Mouse (Mus musculus) liver, embryonic 15.5 days (tissue): ENCODE measurements around the gene Atp6v0c. TPM values are rescaled to one million over a fixed set of nuclear protein-coding genes. Genes with fewer than 3 reads are reported as not detected.

ENCODE experiments used
- ATAC-seq: fragments of 200-750 bp; cut with Nextera tagmentation; 2 replicates; pipeline ENCODE4 v1.8.0; 2017; ENCODE audit warnings: moderate number of reproducible peaks, mild to moderate bottlenecking, moderate library complexity; ENCODE audit not compliant: insufficient read depth
- H3K27ac ChIP-seq: fragments of 300-500 bp; sonication (generic); replicated peaks from 2 replicates; pipeline ENCODE4 v1.5.1; 2015; ENCODE audit warnings: mild to moderate bottlenecking, inconsistent platforms
- H3K27me3 ChIP-seq: fragments of 300-500 bp; sonication (generic); 2 replicates; pipeline ENCODE4 v1.6.1; 2015; ENCODE audit warnings: mild to moderate bottlenecking, inconsistent platforms
- H3K36me3 ChIP-seq: fragments of 300-500 bp; sonication (generic); replicated peaks from 2 replicates; pipeline ENCODE4 v1.6.1; 2015; ENCODE audit warnings: moderate library complexity, mild to moderate bottlenecking, inconsistent platforms
- H3K4me1 ChIP-seq: fragments of 300-500 bp; sonication (generic); replicated peaks from 2 replicates; pipeline ENCODE4 v1.6.1; 2015; ENCODE audit warnings: inconsistent platforms
- H3K4me2 ChIP-seq: fragments of 300-500 bp; sonication (generic); 2 replicates; pipeline ENCODE4 v1.6.1; 2015; ENCODE audit warnings: moderate library complexity, mild to moderate bottlenecking, inconsistent platforms
- H3K4me3 ChIP-seq: fragments of 300-500 bp; sonication (generic); replicated peaks from 2 replicates; pipeline ENCODE4 v1.5.1; 2015; ENCODE audit warnings: mild to moderate bottlenecking, inconsistent platforms
- H3K9ac ChIP-seq: fragments of 300-500 bp; sonication (generic); 2 replicates; pipeline ENCODE4 v1.6.1; 2015; ENCODE audit warnings: moderate library complexity, mild to moderate bottlenecking, inconsistent platforms
- H3K9me3 ChIP-seq: fragments of 300-500 bp; sonication (generic); replicated peaks from 2 replicates; pipeline ENCODE4 v1.6.1; 2016; ENCODE audit warnings: inconsistent platforms
- WGBS: fragments of 180-500 bp; shearing (Covaris S2); methylation state at CpG from one replicate; pipeline ENCODE4 v1.1.7; 2015; ENCODE audit warnings: mixed read lengths; ENCODE audit not compliant: insufficient replicate concordance; 5-methylcytosine and 5-hydroxymethylcytosine counted together
- polyA plus RNA-seq: library from polyadenylated mRNA; unstranded; fragments of >200 nt; fragmentation: Nextera tagmentation; extraction: Ambion mirVana; gene quantifications from 2 replicates; pipeline ENCODE4 v1.2.1, GENCODE M21; 2015

The Atp6v0c gene
- polyA plus RNA-seq, 1 experiment from 2014 or later = 362 TPM

DNA sequence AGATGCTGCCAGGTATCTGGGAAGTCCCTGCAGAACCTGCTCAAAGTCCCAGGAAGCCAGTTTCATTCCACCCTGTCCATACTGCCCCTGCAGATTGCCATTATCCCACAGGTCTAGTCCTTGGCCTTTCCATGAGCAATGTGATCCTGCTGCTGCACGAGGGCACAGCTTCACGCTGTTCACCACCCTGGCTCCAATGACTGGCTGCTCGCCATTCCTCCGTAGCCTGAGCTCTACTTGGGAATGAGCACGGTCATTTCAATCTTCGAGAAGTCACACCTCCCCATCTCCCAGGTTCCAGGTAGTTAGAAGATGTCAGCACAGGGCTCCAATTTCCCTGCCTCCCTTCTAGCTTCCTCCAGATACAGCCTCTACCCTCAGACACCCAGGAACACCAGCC is 12.4 kb downstream of the Atp6v0c start:
- H3K36me3 ChIP-seq = peaks cover 12% of the 10 kb centered on the region; the same call in 1 of the 2 replicates
- no peaks in the 10 kb centered on the region for H3K27me3 ChIP-seq
- H3K27ac ChIP-seq = no peak overlapping the region
- H3K9me3 ChIP-seq = no peaks in the 10 kb centered on the region
- no peak overlapping the region for H3K4me3 ChIP-seq
- H3K4me2 ChIP-seq = no peak overlapping the region
- H3K4me1 ChIP-seq = peaks cover 54% of the 10 kb centered on the region
- H3K9ac ChIP-seq = no peak overlapping the region
- 81% methylated on average over 6 of the region's 6 CpGs for WGBS
- ATAC-seq = no peak

DNA sequence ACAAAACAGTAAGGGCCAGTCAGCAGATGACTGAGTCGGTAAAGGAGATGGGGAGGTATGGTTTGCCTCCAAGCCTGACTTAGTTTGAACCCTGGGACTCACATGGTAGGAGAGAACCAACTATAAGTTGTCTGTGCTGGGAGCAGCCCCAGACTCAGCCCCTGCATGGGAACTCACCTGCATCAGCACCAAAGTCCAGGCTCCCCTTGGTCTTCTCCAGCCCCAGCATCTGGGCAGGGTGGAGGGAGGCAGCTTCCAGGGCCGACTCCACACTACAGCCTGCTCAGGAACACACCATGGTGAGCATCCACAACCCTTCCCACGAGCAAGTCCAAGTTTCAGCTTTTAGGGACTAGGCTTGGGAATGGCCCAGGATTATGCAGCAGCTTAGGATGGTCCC is 13.1 kb downstream of the Atp6v0c start:
- Histone ChIP-seq H3K4me3 (no peak overlapping the region), H3K36me3 (peaks cover 12% of the 10 kb centered on the region; the same call in 1 of the 2 replicates), H3K4me2 (no peak overlapping the region), H3K9me3 (no peaks in the 10 kb centered on the region), H3K27me3 (no peaks in the 10 kb centered on the region), H3K4me1 (peaks cover 54% of the 10 kb centered on the region), H3K9ac (no peak overlapping the region), H3K27ac (no peak overlapping the region)
- no peak for ATAC-seq
- WGBS = 77% methylated on average over 3 of the region's 3 CpGs

DNA sequence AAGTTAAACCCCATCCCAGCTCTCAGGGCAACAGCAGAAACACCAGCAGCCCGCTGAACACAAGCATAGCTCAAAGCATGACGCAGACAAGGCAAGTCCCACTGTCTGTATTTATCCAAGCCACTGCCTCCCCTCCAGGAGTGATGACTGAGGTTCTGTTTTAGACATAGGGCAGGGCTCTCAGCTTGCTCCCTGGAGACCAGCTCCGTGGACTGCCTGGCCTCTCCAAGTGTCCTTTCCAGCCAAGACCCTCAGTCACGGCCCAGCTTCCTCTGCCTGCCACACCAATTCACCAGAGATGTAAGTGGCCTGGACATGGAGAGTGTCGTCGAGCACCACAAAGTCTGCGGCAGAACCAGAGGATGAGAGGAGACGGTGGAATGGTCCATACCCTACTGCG is 13.8 kb downstream of the Atp6v0c start:
- no peak overlapping the region for H3K4me3 ChIP-seq
- no peak overlapping the region for H3K4me2 ChIP-seq
- WGBS = 83% methylated on average over 9 of the region's 9 CpGs
- no peak overlapping the region for H3K9ac ChIP-seq
- no peaks in the 10 kb centered on the region for H3K9me3 ChIP-seq
- no peak overlapping the region for H3K27ac ChIP-seq
- H3K27me3 ChIP-seq = no peaks in the 10 kb centered on the region
- peaks cover 55% of the 10 kb centered on the region for H3K4me1 ChIP-seq
- peaks cover 12% of the 10 kb centered on the region; the same call in 1 of the 2 replicates for H3K36me3 ChIP-seq
- no peak for ATAC-seq

DNA sequence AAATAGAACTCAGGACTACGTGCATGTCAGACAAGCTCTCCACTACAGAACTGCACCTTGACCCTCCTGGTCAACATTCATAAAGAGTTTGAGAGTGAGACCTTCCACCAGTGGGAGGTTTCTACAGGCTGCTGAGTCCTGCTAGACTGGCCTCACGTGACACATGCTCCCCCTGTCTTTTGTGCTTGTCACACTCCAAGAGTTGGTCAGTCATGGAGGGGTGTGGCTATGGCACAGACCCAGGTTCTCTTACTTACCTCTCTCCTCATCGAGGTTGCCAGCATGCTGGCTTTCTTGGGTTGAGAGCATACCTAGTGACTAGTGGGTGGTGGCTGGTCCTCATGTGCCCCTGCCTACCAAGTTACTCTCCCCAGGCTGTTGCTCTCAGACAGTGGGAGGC is 15.0 kb downstream of the Atp6v0c start:
- H3K9me3 ChIP-seq = no peaks in the 10 kb centered on the region
- H3K27ac ChIP-seq = peak overlapping the region; percentile 53
- H3K36me3 ChIP-seq = peaks cover 12% of the 10 kb centered on the region; the same call in 1 of the 2 replicates
- no peak overlapping the region; the same call in 1 of the 2 replicates for H3K9ac ChIP-seq
- no peak overlapping the region for H3K4me2 ChIP-seq
- ATAC-seq = no peak
- no peak overlapping the region for H3K4me3 ChIP-seq
- no peaks in the 10 kb centered on the region for H3K27me3 ChIP-seq
- H3K4me1 ChIP-seq = peaks cover 50% of the 10 kb centered on the region
- 60% methylated on average over 3 of the region's 3 CpGs for WGBS

DNA sequence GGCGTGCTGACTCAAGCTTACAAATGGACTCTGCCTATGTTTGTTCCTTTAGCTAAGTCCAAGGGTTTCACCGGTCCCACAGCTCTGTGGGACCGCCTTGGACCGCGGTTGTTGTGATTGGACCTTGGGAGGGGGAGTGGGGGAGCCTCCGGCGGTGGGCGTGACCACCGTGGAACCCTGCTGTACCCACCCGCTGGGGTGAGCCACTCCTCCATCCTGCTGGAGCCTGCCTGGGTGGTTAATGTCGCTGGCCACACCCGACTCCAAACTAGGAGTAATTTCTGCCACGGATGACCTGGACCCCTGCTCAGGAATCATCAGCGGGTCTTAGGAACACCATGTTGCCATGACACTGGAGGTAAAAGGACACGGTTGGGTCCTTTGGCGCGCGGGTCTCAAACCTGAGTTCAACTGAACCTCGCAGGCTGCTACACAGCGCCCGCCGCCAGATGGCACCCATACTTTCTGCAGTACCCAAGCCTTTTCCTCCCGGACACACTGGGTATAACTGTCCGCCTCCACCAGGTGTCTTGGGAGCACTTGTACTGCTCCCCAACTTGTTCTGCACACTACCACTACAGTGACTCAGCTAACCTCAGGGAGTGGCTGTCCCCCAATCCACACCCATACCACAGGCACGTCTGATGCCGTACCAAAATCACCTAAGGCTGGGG is 17.5 kb downstream of the Atp6v0c start:
- Histone ChIP-seq H3K27ac (peak overlapping the region; percentile 91), H3K4me3 (peak overlapping the region; percentile 56), H3K36me3 (peaks cover 7% of the 10 kb centered on the region; the same call in 1 of the 2 replicates), H3K4me2 (peak overlapping the region; percentile 90), H3K4me1 (peaks cover 45% of the 10 kb centered on the region), H3K9ac (peak overlapping the region; percentile 65), H3K27me3 (no peaks in the 10 kb centered on the region), H3K9me3 (no peaks in the 10 kb centered on the region)
- WGBS = 1% methylated on average over 26 of the region's 26 CpGs
- ATAC-seq = peak; percentile 98

DNA sequence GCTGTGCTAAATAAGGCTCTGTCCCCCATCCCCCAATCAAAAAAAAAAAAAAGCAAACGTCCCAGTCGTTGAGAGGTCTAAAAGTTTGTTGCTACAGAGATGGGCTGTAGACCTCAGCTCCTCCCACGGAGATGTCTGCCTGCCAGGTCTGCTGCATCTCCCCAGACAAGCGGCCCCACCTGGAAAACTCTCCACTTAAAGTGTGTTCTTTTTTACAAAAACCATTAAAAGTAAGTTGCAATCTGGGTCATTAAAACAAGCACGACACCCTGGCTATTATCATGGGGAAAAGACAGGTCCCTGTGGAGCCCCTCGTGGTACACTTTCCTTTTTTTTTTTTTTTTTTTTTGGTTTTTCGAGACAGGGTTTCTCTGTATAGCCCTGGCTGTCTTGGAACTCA is 18.1 kb downstream of the Atp6v0c start:
- Histone ChIP-seq H3K9ac (peak overlapping the region; percentile 65), H3K27ac (peak overlapping the region; percentile 91)

DNA sequence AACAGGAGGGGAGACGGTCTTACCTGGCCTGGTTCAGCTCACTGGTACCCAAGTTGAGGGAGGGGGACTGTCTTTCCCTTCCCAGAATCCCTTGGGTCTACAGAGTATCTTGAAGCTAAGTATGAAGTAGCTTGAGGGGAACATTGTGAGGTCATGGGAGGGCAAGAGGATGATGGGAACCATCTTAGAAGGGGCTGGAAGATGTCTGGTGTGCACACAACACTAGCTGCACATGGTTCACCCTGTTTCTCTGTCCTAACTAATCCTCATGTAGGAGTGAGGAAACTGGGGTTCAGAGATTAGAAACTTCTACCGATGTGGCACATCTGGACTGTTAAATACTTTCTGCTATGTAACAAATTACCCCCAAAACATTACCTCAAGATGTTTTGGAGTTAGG is 18.7 kb downstream of the Atp6v0c start, which contains the start of gene Pdpk1:
TSS of gene Pdpk1 (minus strand) at position 101 of the 400 bp plus-strand sequence.
- H3K9ac ChIP-seq = peak within 1 kb of the TSS; percentile 65
- H3K4me2 ChIP-seq = peak within 1 kb of the TSS; percentile 90
- H3K36me3 ChIP-seq = no peaks in the 10 kb centered on the region
- peaks cover 45% of the 10 kb centered on the region for H3K4me1 ChIP-seq
- H3K27me3 ChIP-seq = no peaks in the 10 kb centered on the region
- H3K9me3 ChIP-seq = no peaks in the 10 kb centered on the region
- WGBS = 75% methylated on average over 2 of the region's 2 CpGs
- no peak for ATAC-seq
- peak within 1 kb of the TSS; percentile 91 for H3K27ac ChIP-seq
- peak within 1 kb of the TSS; percentile 56 for H3K4me3 ChIP-seq

More for the DNA sequence above, 18.1 kb downstream of the Atp6v0c start:
- H3K9me3 ChIP-seq = no peaks in the 10 kb centered on the region
- H3K36me3 ChIP-seq = 0 out of 2 replicates have a peak, but pooled peaks cover under 1% of the 10 kb centered on the region
- peak overlapping the region; percentile 90 for H3K4me2 ChIP-seq
- H3K4me3 ChIP-seq = peak overlapping the region; percentile 56
- H3K4me1 ChIP-seq = peaks cover 45% of the 10 kb centered on the region
- 17% methylated on average over 7 of the region's 7 CpGs for WGBS
- H3K27me3 ChIP-seq = no peaks in the 10 kb centered on the region
- no peak for ATAC-seq

DNA sequence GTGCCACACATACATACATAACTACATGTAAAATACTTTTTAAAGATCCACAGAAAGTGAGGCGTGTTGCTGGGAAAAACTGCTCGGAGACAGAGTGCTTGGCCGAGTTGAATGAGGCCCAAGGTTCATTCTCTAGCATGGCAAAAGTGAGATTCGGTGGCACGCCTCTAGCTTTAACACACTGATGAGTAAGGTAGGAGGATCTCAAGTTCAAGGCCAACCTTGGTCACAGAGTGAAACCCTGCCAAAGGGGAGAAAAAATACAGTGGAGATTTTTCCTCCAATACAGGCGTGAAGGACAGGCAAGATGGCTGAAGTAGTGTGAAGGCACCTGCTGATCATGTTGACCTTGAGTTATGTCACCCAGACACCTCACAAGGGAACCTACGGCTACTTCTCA is 20.1 kb downstream of the Atp6v0c start:
- Histone ChIP-seq H3K9ac (no peak overlapping the region), H3K27ac (no peak overlapping the region), H3K4me2 (no peak overlapping the region), H3K4me1 (peaks cover 35% of the 10 kb centered on the region), H3K9me3 (no peaks in the 10 kb centered on the region), H3K27me3 (no peaks in the 10 kb centered on the region), H3K4me3 (no peak overlapping the region), H3K36me3 (no peaks in the 10 kb centered on the region)
- whole genome bisulfite sequencing = 75% methylated on average over 7 of the region's 7 CpGs
- no peak for ATAC-seq

DNA sequence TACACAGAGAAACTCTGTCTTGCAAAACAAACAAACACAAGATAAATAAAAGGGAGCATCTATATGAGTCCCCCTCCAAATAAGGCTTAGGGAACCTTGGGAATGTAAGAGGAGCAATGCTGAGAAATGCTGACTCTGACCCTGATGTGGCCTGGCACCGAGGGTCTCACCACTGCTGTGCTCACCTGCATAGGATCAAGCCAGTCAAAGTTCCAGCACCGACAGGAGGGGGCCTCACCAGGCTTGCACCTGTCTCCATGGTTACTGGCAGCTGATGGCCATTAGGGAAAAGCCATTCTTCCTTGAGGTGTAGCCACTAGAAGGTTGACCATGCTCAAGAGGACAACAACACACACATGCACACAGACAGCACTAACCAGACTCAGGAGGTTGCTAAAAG is 26.6 kb downstream of the Atp6v0c start:
- H3K9ac ChIP-seq = no peak overlapping the region
- H3K27ac ChIP-seq = no peak overlapping the region
- H3K4me1 ChIP-seq = peaks cover 37% of the 10 kb centered on the region
- H3K4me3 ChIP-seq = 0 out of 2 replicates have a peak overlapping the region, but pooled peaks have one; percentile 99
- H3K9me3 ChIP-seq = no peaks in the 10 kb centered on the region
- no peak for ATAC-seq
- 57% methylated on average over 2 of the region's 2 CpGs for WGBS
- H3K4me2 ChIP-seq = peak overlapping the region; percentile 80; the same call in 1 of the 2 replicates
- 0 out of 2 replicates have a peak, but pooled peaks cover 9% of the 10 kb centered on the region for H3K36me3 ChIP-seq
- no peaks in the 10 kb centered on the region for H3K27me3 ChIP-seq

DNA sequence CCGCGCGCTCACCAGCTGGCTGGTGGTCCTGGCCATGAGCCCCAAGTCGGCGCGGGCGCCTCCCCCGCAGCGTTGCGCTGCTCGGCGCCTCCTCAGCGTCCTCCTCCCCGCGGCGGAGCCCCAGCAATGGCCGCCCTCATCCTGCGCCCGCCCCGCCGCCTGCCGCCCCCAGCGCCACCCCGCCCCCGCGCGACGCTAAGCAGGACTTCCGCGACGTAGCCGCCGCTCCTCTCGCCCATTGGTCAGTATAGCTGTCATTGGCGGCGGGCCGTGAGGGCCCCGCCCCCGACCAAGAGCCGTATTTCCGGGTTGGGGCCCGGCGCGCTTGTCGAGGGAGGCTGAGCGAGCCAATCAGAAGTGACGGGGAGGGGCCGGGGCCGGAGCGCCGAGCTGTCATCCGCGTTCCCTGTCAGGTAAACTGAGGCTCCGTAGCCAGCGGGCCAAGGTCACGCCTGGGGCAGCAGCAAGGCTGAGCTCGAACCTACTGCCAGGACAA is 28.0 kb downstream of the Atp6v0c start:
- peak; percentile 96 for ATAC-seq
- peak overlapping the region; percentile 80 for H3K4me2 ChIP-seq
- H3K27ac ChIP-seq = peak overlapping the region; percentile 93
- H3K9ac ChIP-seq = peak overlapping the region; percentile 96
- peak overlapping the region; percentile 99 for H3K4me3 ChIP-seq
- peaks cover 49% of the 10 kb centered on the region for H3K4me1 ChIP-seq
- 0 out of 2 replicates have a peak, but pooled peaks cover 9% of the 10 kb centered on the region for H3K36me3 ChIP-seq
- no peaks in the 10 kb centered on the region for H3K27me3 ChIP-seq
- under 1% methylated on average over 57 of the region's 57 CpGs for WGBS
- no peaks in the 10 kb centered on the region for H3K9me3 ChIP-seq

DNA sequence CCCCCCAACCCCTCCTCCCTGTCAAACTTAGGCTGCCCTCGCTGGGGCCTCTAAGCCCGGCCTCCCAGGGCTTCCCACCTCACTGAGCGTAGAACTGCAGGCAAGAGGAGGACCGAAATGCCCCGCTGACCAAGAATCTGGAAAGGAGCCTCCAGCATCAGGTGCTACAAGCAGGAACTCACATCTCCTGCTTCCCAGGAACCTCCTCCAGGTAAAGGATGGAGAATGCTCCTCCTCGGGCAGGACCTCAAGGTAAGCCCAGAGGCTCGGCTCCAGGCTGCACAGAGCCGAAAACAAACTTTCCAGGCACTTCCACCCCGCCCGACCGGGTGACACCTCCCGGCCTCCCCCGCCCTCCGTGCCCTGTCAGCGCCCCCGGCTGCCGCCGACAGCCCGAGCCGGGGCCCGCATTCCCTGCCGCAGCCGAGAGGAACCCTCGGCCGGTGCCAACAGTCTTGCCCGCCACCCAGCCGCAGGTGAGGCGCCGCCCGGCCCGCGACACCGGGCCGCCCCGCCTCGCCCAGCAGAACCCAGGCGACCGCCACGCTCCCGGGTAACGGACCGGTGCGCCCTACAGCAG is 28.6 kb downstream of the Atp6v0c start:
- Histone ChIP-seq H3K4me3 (peak overlapping the region; percentile 99), H3K27me3 (no peaks in the 10 kb centered on the region), H3K36me3 (0 out of 2 replicates have a peak, but pooled peaks cover 9% of the 10 kb centered on the region), H3K4me2 (peak overlapping the region; percentile 77), H3K4me1 (peaks cover 55% of the 10 kb centered on the region), H3K9ac (peak overlapping the region; percentile 96), H3K9me3 (no peaks in the 10 kb centered on the region), H3K27ac (peak overlapping the region; percentile 93)
- peak; percentile 58 for ATAC-seq
- WGBS = under 1% methylated on average over 42 of the region's 43 CpGs
